Mouse (Mus musculus): ENCODE data around the gene Akr1c14. TPM values are rescaled to one million over a fixed set of nuclear protein-coding genes. Genes with fewer than 3 reads are reported as not detected.

Akr1c14 gene
- total and polyA plus RNA-seq, 3 experiments: not detected

GRCm38 (mm10) chr13:4010784-4011183 lies 38.0 kb upstream of the Akr1c14 start:
- Histone ChIP-seq H3K27ac (ENCODE audit: insufficient read depth, low read depth) (no peak overlapping the region), H3K4me3 (replicated peaks in 1 of 3; ENCODE audit: low read depth in 2 of 3, low read length in 2 of 3, poor library complexity in 1 of 3) (no peak overlapping the region), H3K27me3 (replicated peaks) (no peaks in the 10 kb centered on the region), H3K9ac (ENCODE audit: insufficient read depth, low read depth) (no peak overlapping the region), H3K79me2 (replicated peaks; ENCODE audit: control insufficient read depth, extremely low read depth, insufficient read depth, poor library complexity, severe bottlenecking) (no peaks in the 10 kb centered on the region), H3K9me3 (replicated peaks; ENCODE audit: low read length) (no peaks in the 10 kb centered on the region), H3K4me1 (ENCODE audit: control insufficient read depth in 1 of 2, insufficient read depth in 2 of 2) (no peaks in the 10 kb centered on the region), H3K36me3 (replicated peaks in 1 of 2; ENCODE audit: control insufficient read depth in 1 of 2, insufficient read depth in 1 of 2, low read length in 1 of 2) (no peaks in the 10 kb centered on the region), H3K4me2 (ENCODE audit: insufficient read depth, low read depth, poor library complexity, severe bottlenecking) (no peak overlapping the region)
- in situ Hi-C loops (cut with MboI; ENCODE audit: low pct_ligation_motif_present, low pct_unique_long_range_greater_than_20kb, low sequenced_read_pairs): no loop called here
- TF ChIP-seq JUN (IDR thresholded peaks at IDR 0.05; ENCODE audit: insufficient read depth, low read depth, low read length) (no peak), CTCF (conservative IDR thresholded peaks at IDR 0.05 in 1 of 2, IDR thresholded peaks at IDR 0.05 in 1 of 2; ENCODE audit: low read depth in 2 of 2, low read length in 2 of 2) (no peak), RAD21 (IDR thresholded peaks at IDR 0.05; ENCODE audit: low read depth, low read length) (no peak), SMC3 (IDR thresholded peaks at IDR 0.05; ENCODE audit: low read depth, low read length) (no peak), JUND (conservative IDR thresholded peaks at IDR 0.05; ENCODE audit: low read depth, low read length) (no peak), NRF1 (IDR thresholded peaks at IDR 0.05; ENCODE audit: low read depth, low read length) (no peak), USF1 (IDR thresholded peaks at IDR 0.05; ENCODE audit: low read depth, low read length) (no peak), BHLHE40 (IDR thresholded peaks at IDR 0.05; ENCODE audit: low read depth, low read length) (no peak), CHD1 (IDR thresholded peaks at IDR 0.05; ENCODE audit: low read depth, low read length) (no peak), ZC3H11A (IDR thresholded peaks at IDR 0.05; ENCODE audit: low read depth, low read length) (no peak), POLR2AphosphoS2 (IDR thresholded peaks at IDR 0.05; ENCODE audit: low read depth, low read length) (no peak), SIN3A (IDR thresholded peaks at IDR 0.05; ENCODE audit: low read length) (no peak)
- dilution Hi-C loops (cut with MboI; ENCODE audit: extremely low pct_ligation_motif_present, extremely low pct_unique_long_range_greater_than_20kb, low sequenced_read_pairs): no loop called here
- DNase-seq (ENCODE audit: extremely low read depth): no peak

DNA sequence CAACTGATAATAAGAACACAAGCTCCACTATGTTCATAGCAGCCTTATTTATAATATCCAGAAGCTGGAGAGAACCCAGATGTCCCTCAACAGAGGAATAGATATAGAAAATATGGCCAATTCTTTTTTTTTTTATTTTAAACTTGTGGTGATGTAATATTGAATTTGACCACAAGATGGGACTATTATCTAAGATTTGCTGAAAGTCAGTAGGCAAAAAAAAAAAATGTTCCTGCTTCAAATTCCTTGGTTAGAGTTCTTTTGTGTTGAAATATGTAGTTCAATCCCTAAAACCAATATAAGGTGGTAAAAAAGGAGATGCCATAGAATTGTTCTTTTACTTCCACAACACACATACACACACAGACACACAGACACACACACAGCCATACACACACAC lies 35.0 kb upstream of the Akr1c14 start:
- in situ Hi-C loops (cut with MboI; ENCODE audit: low pct_ligation_motif_present, low pct_unique_long_range_greater_than_20kb, low sequenced_read_pairs) (no loop called here), dilution Hi-C loops (cut with MboI; ENCODE audit: extremely low pct_ligation_motif_present, extremely low pct_unique_long_range_greater_than_20kb, low sequenced_read_pairs) (no loop called here)
- Histone ChIP-seq H3K4me1 (ENCODE audit: control insufficient read depth in 1 of 2, insufficient read depth in 2 of 2) (no peaks in the 10 kb centered on the region), H3K9me3 (replicated peaks; ENCODE audit: low read length) (no peaks in the 10 kb centered on the region), H3K4me3 (replicated peaks in 1 of 3; ENCODE audit: low read depth in 2 of 3, low read length in 2 of 3, poor library complexity in 1 of 3) (no peak overlapping the region), H3K9ac (ENCODE audit: insufficient read depth, low read depth) (no peak overlapping the region), H3K4me2 (ENCODE audit: insufficient read depth, low read depth, poor library complexity, severe bottlenecking) (no peak overlapping the region), H3K79me2 (replicated peaks; ENCODE audit: control insufficient read depth, extremely low read depth, insufficient read depth, poor library complexity, severe bottlenecking) (no peaks in the 10 kb centered on the region), H3K27me3 (replicated peaks) (no peaks in the 10 kb centered on the region), H3K36me3 (replicated peaks in 1 of 2; ENCODE audit: control insufficient read depth in 1 of 2, insufficient read depth in 1 of 2, low read length in 1 of 2) (no peaks in the 10 kb centered on the region), H3K27ac (ENCODE audit: insufficient read depth, low read depth) (no peak overlapping the region)
- no peak for DNase-seq (ENCODE audit: extremely low read depth)
- TF ChIP-seq HCFC1 (IDR thresholded peaks at IDR 0.05; ENCODE audit: low read depth, low read length): no peak
- no peak for TF ChIP-seq MAX (IDR thresholded peaks at IDR 0.05; ENCODE audit: low read length)
- no peak for TF ChIP-seq JUN (IDR thresholded peaks at IDR 0.05; ENCODE audit: insufficient read depth, low read depth, low read length)
- TF ChIP-seq IRF4 (IDR thresholded peaks at IDR 0.05; ENCODE audit: low read depth, low read length): no peak
- no peak for TF ChIP-seq ETS1 (conservative IDR thresholded peaks at IDR 0.05; ENCODE audit: low read depth, low read length)
- no peak for TF ChIP-seq ZC3H11A (IDR thresholded peaks at IDR 0.05; ENCODE audit: low read depth, low read length)
- no peak for TF ChIP-seq JUND (conservative IDR thresholded peaks at IDR 0.05; ENCODE audit: low read depth, low read length)
- no peak for TF ChIP-seq KAT2A (IDR thresholded peaks at IDR 0.05; ENCODE audit: insufficient replicate concordance, low read length)
- TF ChIP-seq MAZ (IDR thresholded peaks at IDR 0.05; ENCODE audit: low read depth, low read length): no peak
- no peak for TF ChIP-seq GABPA (IDR thresholded peaks at IDR 0.05; ENCODE audit: insufficient replicate concordance, low read depth, low read length)
- TF ChIP-seq CHD2 (IDR thresholded peaks at IDR 0.05; ENCODE audit: low read length): no peak
- no peak for TF ChIP-seq UBTF (IDR thresholded peaks at IDR 0.05; ENCODE audit: low read depth, low read length)
- TF ChIP-seq RAD21 (IDR thresholded peaks at IDR 0.05; ENCODE audit: low read depth, low read length): peak; percentile 45
- TF ChIP-seq CHD1 (IDR thresholded peaks at IDR 0.05; ENCODE audit: low read depth, low read length): no peak
- no peak for TF ChIP-seq ZMIZ1 (IDR thresholded peaks at IDR 0.05; ENCODE audit: low read depth, low read length)
- no peak for TF ChIP-seq POLR2A (IDR thresholded peaks at IDR 0.05; ENCODE audit: low read depth, low read length)
- no peak for TF ChIP-seq PAX5 (IDR thresholded peaks at IDR 0.05; ENCODE audit: low read length)
- TF ChIP-seq RCOR1 (conservative IDR thresholded peaks at IDR 0.05; ENCODE audit: low read depth, low read length): no peak
- TF ChIP-seq EP300 (IDR thresholded peaks at IDR 0.05; ENCODE audit: low read length): no peak
- no peak for TF ChIP-seq TBP (conservative IDR thresholded peaks at IDR 0.05; ENCODE audit: low read depth, low read length)
- TF ChIP-seq MAFK (IDR thresholded peaks at IDR 0.05; ENCODE audit: insufficient replicate concordance, low read length): no peak
- TF ChIP-seq NELFE (IDR thresholded peaks at IDR 0.05; ENCODE audit: low read depth, low read length): no peak
- no peak for TF ChIP-seq SIN3A (IDR thresholded peaks at IDR 0.05; ENCODE audit: low read length)
- no peak for TF ChIP-seq ZKSCAN1 (IDR thresholded peaks at IDR 0.05; ENCODE audit: borderline replicate concordance, low read depth, low read length)
- peak; percentile 12; the same call in 1 of the 2 replicates for TF ChIP-seq SMC3 (IDR thresholded peaks at IDR 0.05; ENCODE audit: low read depth, low read length)
- TF ChIP-seq MEF2A (IDR thresholded peaks at IDR 0.05; ENCODE audit: borderline replicate concordance, low read depth, low read length): no peak
- no peak for TF ChIP-seq E2F4 (IDR thresholded peaks at IDR 0.05; ENCODE audit: insufficient replicate concordance, low read depth, low read length)
- TF ChIP-seq MXI1 (IDR thresholded peaks at IDR 0.05; ENCODE audit: low read depth, low read length): no peak
- TF ChIP-seq CTCF (conservative IDR thresholded peaks at IDR 0.05 in 1 of 2, IDR thresholded peaks at IDR 0.05 in 1 of 2; ENCODE audit: low read depth in 2 of 2, low read length in 2 of 2): peak in 1 of 2 experiments; percentile 35; a peak in 2 of 4 replicates
